Mouse (Mus musculus) adrenal gland, postnatal 4 days (tissue): Measurements from ENCODE around the gene Ephx1. TPM values are rescaled to one million over a fixed set of nuclear protein-coding genes. Genes with fewer than 3 reads are reported as not detected.
"Not testable (repeated sequence)": the region's sequence is repeated elsewhere in the genome, so short reads cannot be mapped to it uniquely, and the experiment has no call there.

Experiments used
- DNase-seq, 2 experiments: peaks; one replicate each; pipeline ENCODE4 v3.0.0; 2021 to 2022; ENCODE audit warnings: low spot score in 2 of 2, mixed read lengths in 2 of 2
- total RNA-seq, 2 experiments: library from RNA; stranded (reverse); gene quantifications; 2 replicates each; pipeline ENCODE4 v1.2.3; 2021

Ephx1 gene
- total RNA-seq, 2 experiments from 2014 or later: 85.8 to 86.5 TPM

GRCm38 (mm10) chr1:180940776-180941460 is 79.8 kb downstream of the Ephx1 start:
- no peak for DNase-seq

- not testable (repeated sequence) for DNase-seq
Measured at GRCm38 (mm10) chr1:180938781-180939180, 81.9 kb downstream of the Ephx1 start.

- DNase-seq: not testable (repeated sequence)
Measured at GRCm38 (mm10) chr1:180937631-180938030, 83.1 kb downstream of the Ephx1 start.

GRCm38 (mm10) chr1:180936610-180937398 is 83.9 kb downstream of the Ephx1 start:
- DNase-seq: not testable (repeated sequence)

GRCm38 (mm10) chr1:180934467-180935419 is 86.0 kb downstream of the Ephx1 start, which contains the start of gene Lefty1:
Gene Lefty1 (plus strand): TSS chr1:180935022.
- DNase-seq: no peak

GRCm38 (mm10) chr1:180933659-180934058 is 87.0 kb downstream of the Ephx1 start:
- no peak for DNase-seq

GRCm38 (mm10) chr1:180931106-180931505 is 89.6 kb downstream of the Ephx1 start:
- DNase-seq: no peak

GRCm38 (mm10) chr1:180929599-180929998 is 91.1 kb downstream of the Ephx1 start:
- DNase-seq: no peak

- DNase-seq: no peak
Measured at GRCm38 (mm10) chr1:180926286-180926685, 94.4 kb downstream of the Ephx1 start.

Other genes with a start within 250 kb of the Ephx1 start
- 1,000 to 10,000 TPM; 1,038 to 1,039 TPM for gene H3f3a, start 207.0 kb downstream of the Ephx1 start, total RNA-seq
- 10 to 100 TPM; 30.5 to 30.7 TPM for gene Sde2, start 169.8 kb downstream of the Ephx1 start, total RNA-seq
- gene Lefty2, start 127.8 kb downstream of the Ephx1 start, total RNA-seq: under 1 TPM; 0.39 to 0.45 TPM
- gene Pycr2, start 116.6 kb downstream of the Ephx1 start, total RNA-seq: 10 to 100 TPM; 43.6 to 43.7 TPM
- gene Lefty1, start 85.9 kb downstream of the Ephx1 start, total RNA-seq: 1 to 10 TPM; 1.4 to 2.7 TPM
- gene Tmem63a, start 78.6 kb downstream of the Ephx1 start, total RNA-seq: 10 to 100 TPM; 32.2 to 33.0 TPM
- not detected for gene 9130409I23Rik, start 30.3 kb upstream of the Ephx1 start, total RNA-seq
- 10 to 100 TPM; 28.8 to 28.9 TPM for gene Nvl, start 123.3 kb upstream of the Ephx1 start, total RNA-seq
- 10 to 100 TPM; 39.6 to 42.8 TPM for gene Cnih4, start 123.8 kb upstream of the Ephx1 start, total RNA-seq
- gene Wdr26, start 191.1 kb upstream of the Ephx1 start, total RNA-seq: 100 to 1,000 TPM; 162 to 186 TPM